Mouse (Mus musculus) lung, adult 2 months (tissue): ENCODE measurements around the gene Tead3. TPM values are rescaled to one million over a fixed set of nuclear protein-coding genes. Genes with fewer than 3 reads are reported as not detected.
"Not testable (repeated sequence)": the region's sequence is repeated elsewhere in the genome, so short reads cannot be mapped to it uniquely, and the experiment has no call there.

Source experiments
- DNase-seq: peaks from one replicate; pipeline ENCODE4 v3.0.0; 2022
- H3K4me1 ChIP-seq: fragments of 200-500 bp; 2 replicates; pipeline ENCODE4 v1.6.1; 2011; ENCODE audit warnings: low read length; ENCODE audit not compliant: control insufficient read depth, insufficient read depth
- H3K4me3 ChIP-seq: fragments of 200-500 bp; replicated peaks from 2 replicates; pipeline ENCODE3; 2011; ENCODE audit warnings: low read depth, mild to moderate bottlenecking, control low read depth, low read length; ENCODE audit errors: extremely low read depth
- CTCF ChIP-seq: fragments of 200-500 bp; IDR thresholded peaks from 2 replicates; pipeline ENCODE4 v1.5.1; 2011; ENCODE audit warnings: mild to moderate bottlenecking, low read length, control low read depth; ENCODE audit not compliant: insufficient read depth
- POLR2A ChIP-seq: fragments of 200-500 bp; IDR thresholded peaks from 2 replicates; pipeline ENCODE4 v1.6.1; 2011; ENCODE audit warnings: low read depth, mild to moderate bottlenecking, control low read depth, low read length, borderline replicate concordance; ENCODE audit errors: extremely low read depth
- WGBS: fragments of 180-500 bp; shearing (Covaris S2); methylation state at CpG from one replicate; pipeline ENCODE4 v1.1.7; 2018; 5-methylcytosine and 5-hydroxymethylcytosine counted together
- polyA plus RNA-seq: library from polyadenylated mRNA; depleted of rRNA; stranded (reverse); fragments of >200 nt; gene quantifications from 2 replicates; pipeline ENCODE4 v1.2.3, GENCODE M21; 2012

The Tead3 gene
- polyA plus RNA-seq, 1 experiment, result 30.7 TPM

DNA sequence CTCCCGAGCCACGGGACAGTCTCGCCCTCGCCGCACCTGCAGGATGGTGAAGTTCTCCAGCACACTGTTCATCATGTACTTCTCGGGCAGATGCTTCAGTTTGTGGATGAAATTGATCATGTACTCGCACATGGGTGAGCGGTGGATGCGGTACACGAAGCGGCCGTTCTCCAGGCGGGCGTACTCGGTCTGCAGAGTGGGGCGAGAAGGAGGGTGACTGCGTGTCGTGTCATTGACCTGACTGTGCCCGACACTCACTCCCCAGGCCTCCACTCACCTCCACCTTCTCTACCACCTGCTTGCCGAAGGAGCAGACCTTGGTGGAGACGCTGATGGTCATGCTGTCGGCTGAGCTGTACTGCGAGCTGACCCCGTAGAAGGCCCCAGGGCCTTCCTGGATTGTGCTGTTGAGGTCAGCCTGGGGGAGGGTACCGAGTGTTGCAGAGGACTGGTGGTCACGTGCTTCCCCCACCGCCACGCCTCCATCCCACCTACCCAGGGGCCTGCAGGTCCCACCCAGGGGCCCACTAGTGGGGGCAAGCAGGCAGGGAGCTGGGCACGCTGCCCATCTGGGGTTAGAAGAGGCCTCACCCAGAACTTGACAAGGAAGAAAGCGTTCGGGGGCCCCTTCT is 17.6 kb downstream of the Tead3 start:
- TF ChIP-seq CTCF (no peak), POLR2A (no peak)
- no peak for DNase-seq
- Histone ChIP-seq H3K4me1 (peaks cover under 1% of the 10 kb centered on the region), H3K4me3 (no peak overlapping the region)
- 54% methylated on average over 31 of the region's 31 CpGs for WGBS

DNA sequence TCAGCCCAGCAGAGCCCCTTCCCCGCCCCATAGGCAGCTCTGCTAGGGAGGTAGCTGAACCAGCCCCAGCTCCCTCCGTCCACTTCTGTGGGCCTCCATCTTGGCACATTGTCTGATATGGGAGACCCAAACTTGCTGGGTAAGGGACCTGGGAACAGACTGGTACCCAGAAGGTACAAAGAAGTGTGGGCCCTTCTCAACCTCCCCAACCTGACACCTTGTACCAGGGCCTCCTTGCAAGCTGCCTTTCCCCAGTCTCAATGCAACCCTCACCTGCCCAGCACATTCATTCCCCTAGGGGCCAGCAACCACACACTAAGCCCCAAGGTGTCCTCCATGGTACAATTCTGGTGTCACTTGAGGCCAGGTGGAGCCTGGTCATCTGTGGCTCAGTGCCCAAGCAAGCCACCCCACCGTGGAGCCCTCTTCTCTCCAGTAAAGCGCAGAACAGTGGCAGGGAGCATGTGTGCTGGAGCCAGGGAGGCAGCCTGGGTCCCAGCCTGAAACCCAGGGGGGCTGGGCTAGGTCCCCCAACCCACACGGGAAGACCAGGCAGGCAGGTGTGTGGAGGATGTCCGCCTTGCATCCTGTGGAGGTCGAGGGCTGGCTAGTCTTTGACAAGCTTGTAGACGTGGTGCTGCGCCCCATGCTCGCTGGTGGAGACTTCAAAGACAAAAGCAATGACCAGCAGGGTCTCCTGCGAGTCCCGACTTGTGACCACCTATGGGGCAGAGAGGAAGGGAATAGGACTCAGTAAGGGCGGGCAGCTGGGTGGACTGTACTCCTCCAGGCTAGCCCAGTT is 18.3 kb downstream of the Tead3 start:
- H3K4me3 ChIP-seq, result no peak overlapping the region
- no peak for DNase-seq
- 55% methylated on average over 13 of the region's 13 CpGs for WGBS
- H3K4me1 ChIP-seq, result peaks cover 7% of the 10 kb centered on the region
- TF ChIP-seq POLR2A (no peak), CTCF (no peak)

DNA sequence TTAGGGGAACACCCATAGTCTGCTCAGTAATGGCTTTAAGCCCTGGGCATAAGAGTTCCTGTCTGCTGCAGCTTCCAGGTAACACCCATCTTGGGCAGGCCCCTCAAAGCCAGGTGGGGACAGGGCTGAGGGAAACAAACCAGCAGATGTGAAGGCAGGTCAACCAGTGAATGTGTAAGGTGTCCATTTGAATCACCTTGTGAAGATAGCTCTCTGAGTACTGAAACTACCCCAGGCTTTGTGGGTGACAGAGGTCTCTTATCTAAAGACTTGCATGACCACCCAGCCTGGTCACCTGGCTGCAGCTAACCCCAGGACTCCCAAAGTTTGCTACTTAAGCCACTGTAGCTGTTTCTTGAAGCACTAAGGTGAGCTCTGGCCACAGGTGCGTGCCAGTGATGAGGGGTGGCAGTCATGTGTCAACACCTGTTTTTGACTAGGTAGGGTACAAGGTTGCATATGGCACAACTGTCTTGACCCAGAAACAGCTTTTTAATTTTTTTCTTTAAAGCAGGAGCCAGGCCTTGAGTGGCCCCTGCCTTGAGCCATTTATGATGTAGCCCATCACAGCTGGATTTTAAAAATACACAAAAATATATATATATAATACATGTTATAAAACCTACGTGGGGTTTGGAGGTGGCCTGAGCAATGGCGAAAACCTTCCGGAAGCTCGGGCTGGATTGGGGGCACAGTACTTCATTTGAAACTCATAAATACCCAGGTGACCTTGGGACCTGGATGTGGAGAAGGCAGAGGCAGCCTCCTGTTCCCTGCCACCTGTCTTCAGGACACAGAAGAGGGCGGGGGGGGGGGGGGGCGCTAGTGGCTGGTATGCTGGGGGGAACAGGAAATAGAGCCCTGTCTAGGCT is 19.1 kb downstream of the Tead3 start:
- no peak for TF ChIP-seq POLR2A
- no peak for TF ChIP-seq CTCF
- no peak for DNase-seq
- WGBS, result 54% methylated on average over 7 of the region's 7 CpGs
- no peak overlapping the region for H3K4me3 ChIP-seq
- H3K4me1 ChIP-seq, result peaks cover 7% of the 10 kb centered on the region

DNA sequence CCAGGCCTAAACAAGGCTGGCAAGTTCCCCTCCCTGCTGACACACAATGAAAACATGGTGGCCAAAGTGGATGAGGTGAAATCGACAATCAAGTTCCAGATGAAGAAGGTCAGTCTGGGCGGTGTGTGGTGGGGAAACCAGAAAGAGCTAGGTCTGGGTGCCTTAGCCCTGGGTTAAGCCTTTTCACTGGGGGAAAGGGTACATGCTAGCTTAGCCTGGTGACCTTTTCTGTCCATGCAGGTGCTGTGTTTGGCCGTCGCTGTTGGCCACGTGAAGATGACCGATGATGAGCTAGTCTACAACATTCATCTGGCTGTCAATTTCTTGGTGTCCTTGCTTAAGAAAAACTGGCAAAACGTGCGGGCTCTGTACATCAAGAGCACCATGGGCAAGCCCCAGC is 20.0 kb downstream of the Tead3 start:
- H3K4me1 ChIP-seq, DNase-seq, H3K4me3 ChIP-seq: not testable (repeated sequence)
- WGBS, result 56% methylated on average over 8 of the region's 8 CpGs

DNA sequence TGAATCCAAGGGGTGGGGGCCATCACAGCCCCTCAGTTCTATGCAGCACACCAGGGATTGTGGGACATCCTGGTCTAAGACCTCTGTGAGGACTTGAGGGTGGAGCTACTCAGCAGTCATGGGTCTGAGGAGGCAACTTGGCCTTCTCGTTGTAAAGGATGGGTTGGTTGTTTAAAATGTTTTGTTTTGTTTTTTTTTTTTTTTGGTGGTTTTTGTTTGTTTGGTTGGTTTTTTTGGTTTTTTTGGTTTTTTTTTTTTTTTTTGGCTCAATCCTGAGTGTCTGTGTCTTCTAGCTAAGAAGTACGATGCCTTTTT is 20.4 kb downstream of the Tead3 start:
- DNase-seq, result no peak
- no peak for TF ChIP-seq CTCF
- no peak for TF ChIP-seq POLR2A
- 39% methylated on average over 2 of the region's 2 CpGs for WGBS
- Histone ChIP-seq H3K4me1 (peaks cover 7% of the 10 kb centered on the region), H3K4me3 (no peak overlapping the region)

DNA sequence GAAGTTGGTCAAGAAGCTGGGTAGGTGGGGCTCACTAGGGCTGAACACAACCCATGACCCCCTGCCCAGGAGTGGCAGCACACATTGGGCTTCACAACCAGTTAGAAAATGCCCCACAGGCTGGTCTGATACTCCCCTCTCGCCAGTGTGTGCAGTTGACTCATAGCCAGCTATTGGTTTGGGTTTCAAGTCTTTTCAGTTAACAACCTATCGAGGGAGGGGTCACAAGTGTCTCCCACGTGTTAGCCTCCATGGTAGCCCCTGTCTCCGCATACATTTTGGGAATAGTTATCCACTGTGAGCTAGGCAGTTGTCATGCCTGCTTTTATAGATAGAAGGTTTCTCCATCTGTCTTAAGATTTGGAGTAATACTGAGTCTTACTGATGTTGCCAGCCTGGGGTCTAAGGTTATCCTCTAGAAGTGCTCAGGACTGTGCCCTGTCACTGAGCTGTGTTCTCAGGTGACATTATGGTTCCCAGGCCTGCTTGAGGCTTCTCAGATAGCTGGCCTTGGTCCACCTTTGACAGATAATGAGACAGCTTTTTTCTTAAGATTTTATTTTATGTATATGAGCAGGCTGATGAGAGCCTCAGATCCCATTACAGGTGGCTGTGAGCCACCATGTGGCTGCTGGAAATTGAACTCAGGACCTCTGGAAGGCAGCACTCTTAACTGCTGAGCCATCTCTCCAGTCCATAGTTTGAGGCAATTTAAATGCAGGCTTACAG is 20.9 kb downstream of the Tead3 start:
- Histone ChIP-seq H3K4me3 (no peak overlapping the region), H3K4me1 (peaks cover 7% of the 10 kb centered on the region)
- WGBS, result 16% methylated on average over 4 of the region's 4 CpGs
- no peak for DNase-seq
- TF ChIP-seq CTCF, result no peak
- no peak for TF ChIP-seq POLR2A

DNA sequence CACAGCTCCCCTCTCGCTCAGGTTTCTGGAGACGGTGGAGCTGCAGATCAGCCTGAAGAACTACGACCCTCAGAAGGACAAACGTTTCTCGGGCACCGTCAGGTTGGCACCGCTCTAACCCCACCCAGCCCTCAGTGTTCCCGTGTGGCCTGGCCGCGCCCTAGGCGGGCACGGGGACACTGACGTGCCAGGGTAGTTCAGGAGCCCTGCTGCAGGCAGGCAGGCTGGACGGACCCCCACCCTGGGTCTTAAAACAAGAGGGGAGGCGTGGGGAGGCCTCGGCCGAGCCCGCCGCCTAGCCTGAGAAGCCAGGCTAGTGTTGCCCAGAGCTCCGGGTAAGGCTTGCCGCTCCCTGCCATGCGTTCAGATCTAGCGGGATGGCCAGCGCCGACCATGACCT is 21.7 kb downstream of the Tead3 start:
- TF ChIP-seq CTCF, result no peak
- TF ChIP-seq POLR2A, result no peak
- WGBS, result 2% methylated on average over 25 of the region's 25 CpGs
- DNase-seq, result no peak

DNA sequence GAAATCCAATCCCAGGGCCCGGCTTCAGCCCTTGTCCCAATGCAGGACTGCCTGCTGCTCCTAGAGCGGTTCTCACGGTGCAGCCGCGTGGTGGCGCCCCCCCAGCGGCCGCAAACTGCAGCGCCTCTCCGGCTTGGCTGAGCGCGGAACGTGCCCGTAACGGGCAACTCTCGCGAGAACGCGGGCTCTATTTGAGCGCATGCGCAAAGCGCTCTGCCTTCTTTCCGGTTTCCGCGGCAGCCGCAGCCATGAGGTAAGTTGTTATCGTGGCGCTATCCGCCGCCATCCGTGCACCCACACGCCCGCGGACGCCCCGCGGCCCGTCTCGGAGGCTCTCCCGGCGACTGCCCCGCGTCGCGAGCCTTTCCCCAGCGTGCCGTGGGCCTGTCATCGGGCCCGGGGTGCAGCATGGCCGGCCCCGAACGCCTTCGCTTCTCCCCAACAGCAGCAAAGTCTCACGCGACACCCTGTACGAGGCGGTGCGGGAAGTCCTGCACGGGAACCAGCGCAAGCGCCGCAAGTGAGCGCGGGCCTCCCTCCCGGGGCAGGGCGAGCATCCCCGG is 22.2 kb downstream of the Tead3 start, which contains the start of gene Rpl10a:
Rpl10a (plus strand) TSS at position 106 of the 563 bp plus-strand sequence.
- under 1% methylated on average over 67 of the region's 67 CpGs for WGBS
- peaks cover 7% of the 10 kb centered on the region for H3K4me1 ChIP-seq
- peak within 1 kb of the TSS; percentile 64 for H3K4me3 ChIP-seq
- TF ChIP-seq POLR2A (peak; percentile 97), CTCF (peak; percentile 32)
- DNase-seq, result peak; percentile 98

More for the DNA sequence above, 21.7 kb downstream of the Tead3 start:
- Histone ChIP-seq H3K4me3 (peak overlapping the region; percentile 64), H3K4me1 (peaks cover 7% of the 10 kb centered on the region)

DNA sequence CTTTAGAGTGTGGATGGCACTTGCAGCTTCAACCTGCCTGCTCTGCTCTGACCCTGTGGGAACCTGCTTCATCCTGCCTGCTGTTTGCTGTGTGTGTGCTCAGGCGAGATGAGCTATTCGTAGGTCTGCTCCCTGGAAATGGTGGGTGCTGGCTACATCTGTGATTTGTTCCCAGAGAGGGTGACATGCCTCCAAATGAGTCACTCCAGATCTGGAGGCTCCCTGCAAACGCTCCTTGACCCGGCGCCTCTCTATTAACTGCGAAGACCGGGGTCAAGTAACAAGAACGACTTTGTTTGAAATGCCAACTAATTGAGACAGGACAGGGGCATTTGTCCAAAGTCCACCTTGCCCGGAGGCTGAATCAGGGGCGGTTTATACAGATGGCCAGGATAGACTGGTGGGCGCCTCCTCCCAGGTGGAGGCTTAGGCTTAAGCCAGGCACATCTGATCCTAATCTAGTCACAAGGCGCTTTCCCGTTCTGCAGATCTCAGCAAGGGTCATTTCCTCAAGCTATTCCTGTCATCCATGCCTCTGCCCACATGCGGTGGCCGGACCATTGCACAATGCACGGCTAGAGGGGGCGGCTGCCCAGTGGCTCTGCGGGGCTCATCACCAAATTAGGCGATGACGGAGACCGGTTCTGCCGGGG is 22.8 kb downstream of the Tead3 start:
- TF ChIP-seq CTCF (no peak), POLR2A (0 out of 2 replicates have a peak, but pooled peaks have one; percentile 20)
- 13% methylated on average over 22 of the region's 22 CpGs for WGBS
- DNase-seq, result no peak
- Histone ChIP-seq H3K4me1 (peaks cover 7% of the 10 kb centered on the region), H3K4me3 (peak overlapping the region; percentile 50)
